Mouse (Mus musculus): ENCODE data around the gene Slc2a5. TPM values are rescaled to one million over a fixed set of nuclear protein-coding genes. Genes with fewer than 3 reads are reported as not detected.

The Slc2a5 gene
- polyA plus RNA-seq, 1 experiment from 2014 or later: 0.76 TPM

DNA sequence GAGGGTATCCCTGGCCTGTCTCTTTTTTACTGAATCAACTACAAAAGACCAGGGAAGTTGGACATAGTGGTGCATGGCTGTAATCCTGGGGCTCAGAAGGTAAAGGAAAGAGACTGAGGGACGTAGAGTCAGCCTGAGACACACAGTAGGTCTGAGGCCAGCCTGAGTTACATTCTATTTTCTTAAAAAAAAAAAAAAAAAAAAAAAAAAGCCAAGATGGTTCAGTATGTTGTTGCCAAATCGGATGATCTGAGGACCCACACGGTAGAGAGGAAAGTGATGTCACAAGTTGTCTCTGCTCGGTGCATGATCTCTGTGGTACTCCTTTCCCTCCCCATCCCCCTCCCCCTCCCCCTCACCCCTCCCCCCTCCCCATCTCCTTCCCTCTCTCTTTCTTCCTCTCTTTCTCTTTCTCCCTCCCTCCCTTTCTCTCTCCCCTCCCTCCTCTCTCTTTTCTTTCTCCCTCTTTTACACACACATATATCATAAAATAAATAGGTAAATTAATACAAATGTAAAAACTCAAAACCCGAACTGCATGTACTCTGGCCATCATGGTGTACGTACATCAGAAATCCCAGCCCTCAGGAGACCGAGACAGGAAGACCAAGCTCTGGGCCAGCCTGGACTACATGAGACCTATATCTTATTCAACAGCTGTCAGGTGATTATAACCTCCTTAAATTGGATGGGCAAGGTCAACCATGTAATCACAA, 18.4 kb downstream of the Slc2a5 start:
- TF ChIP-seq EP300 (optimal IDR thresholded peaks at IDR 0.05): no peak
- TF ChIP-seq CTCF (IDR thresholded peaks at IDR 0.05; ENCODE audit: low read depth): no peak
- H3K27me3 ChIP-seq (ENCODE audit: control insufficient read depth, insufficient read depth, low read length): no peaks in the 10 kb centered on the region
- no peaks in the 10 kb centered on the region for H3K36me3 ChIP-seq (ENCODE audit: control insufficient read depth, insufficient read depth, low read length)
- no peak overlapping the region for H3K27ac ChIP-seq (replicated peaks)
- no peak for DNase-seq (ENCODE audit: low spot score)
- H3K4me2 ChIP-seq (replicated peaks; ENCODE audit: low read depth): no peak overlapping the region
- H3K4me1 ChIP-seq (replicated peaks; ENCODE audit: control insufficient read depth, insufficient read depth): no peaks in the 10 kb centered on the region
- H3K9ac ChIP-seq (ENCODE audit: low read length): no peak overlapping the region
- no peak for ATAC-seq (ENCODE audit: low FRiP score, low TSS enrichment)
- WGBS: 88% methylated on average over 7 of the region's 7 CpGs
- no peak overlapping the region for H3K4me3 ChIP-seq (ENCODE audit: low read depth, low read length)
- H3K9me3 ChIP-seq (ENCODE audit: control insufficient read depth, low read length): no peaks in the 10 kb centered on the region

DNA sequence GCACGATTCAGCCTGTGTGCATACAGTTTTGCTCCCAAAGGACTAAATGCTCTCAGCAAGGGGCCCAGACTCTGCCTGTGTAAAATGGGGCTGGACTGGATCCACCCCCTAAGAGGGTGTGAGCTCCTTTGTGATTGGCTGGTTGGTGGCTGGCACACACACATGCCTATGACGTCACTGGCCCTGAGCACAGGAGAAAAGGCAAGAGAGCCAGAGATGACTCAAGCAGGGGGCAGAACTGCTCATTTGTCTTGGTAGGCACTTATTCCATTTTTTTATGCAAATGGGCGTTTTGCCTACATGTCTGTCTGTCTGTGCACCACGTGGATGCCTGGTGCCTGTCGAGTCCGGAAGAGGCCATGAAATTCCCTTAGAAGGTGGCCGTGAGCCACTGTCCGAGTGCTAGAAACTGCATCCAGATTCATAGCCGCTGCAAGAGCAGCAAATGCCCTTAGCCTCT, 19.0 kb downstream of the Slc2a5 start:
- H3K27ac ChIP-seq (replicated peaks): no peak overlapping the region
- H3K9me3 ChIP-seq (ENCODE audit: control insufficient read depth, low read length): no peaks in the 10 kb centered on the region
- DNase-seq (ENCODE audit: low spot score) (peak; percentile 87), ATAC-seq (ENCODE audit: low FRiP score, low TSS enrichment) (peak; percentile 82)
- peak overlapping the region; percentile 42; the same call in 1 of the 2 replicates for H3K4me2 ChIP-seq (replicated peaks; ENCODE audit: low read depth)
- TF ChIP-seq CTCF (IDR thresholded peaks at IDR 0.05; ENCODE audit: low read depth): no peak; the same call in 1 of the 2 replicates
- no peak for TF ChIP-seq EP300 (optimal IDR thresholded peaks at IDR 0.05)
- H3K4me3 ChIP-seq (ENCODE audit: low read depth, low read length): peak overlapping the region; percentile 10; the same call in 1 of the 2 replicates
- H3K36me3 ChIP-seq (ENCODE audit: control insufficient read depth, insufficient read depth, low read length): no peaks in the 10 kb centered on the region
- no peaks in the 10 kb centered on the region for H3K27me3 ChIP-seq (ENCODE audit: control insufficient read depth, insufficient read depth, low read length)
- no peaks in the 10 kb centered on the region for H3K4me1 ChIP-seq (replicated peaks; ENCODE audit: control insufficient read depth, insufficient read depth)
- peak overlapping the region; percentile 23; the same call in 1 of the 2 replicates for H3K9ac ChIP-seq (ENCODE audit: low read length)
- WGBS: 11% methylated on average over 9 of the region's 9 CpGs

DNA sequence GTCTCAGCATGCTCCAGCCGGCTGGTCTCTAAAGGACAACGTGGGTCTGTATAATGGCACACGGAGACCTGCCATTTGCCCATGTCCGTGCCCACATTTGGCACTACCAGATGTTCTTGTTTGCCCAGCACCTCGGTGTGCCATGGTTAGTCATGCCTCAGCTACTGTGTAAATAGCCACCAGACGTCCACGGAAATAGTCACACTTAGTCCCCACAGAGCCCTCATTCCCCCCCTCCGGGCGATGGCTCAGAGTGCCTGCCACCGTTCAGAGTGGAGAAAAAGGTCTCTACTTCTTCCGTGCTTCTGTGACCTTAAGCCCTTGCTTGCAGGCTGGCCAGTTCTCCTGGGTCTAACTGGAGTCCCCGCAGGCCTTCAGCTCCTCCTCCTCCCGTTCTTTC, 20.0 kb downstream of the Slc2a5 start:
- no peak for TF ChIP-seq CTCF (IDR thresholded peaks at IDR 0.05; ENCODE audit: low read depth)
- no peak for TF ChIP-seq EP300 (optimal IDR thresholded peaks at IDR 0.05)
- WGBS: 57% methylated on average over 13 of the region's 13 CpGs
- Histone ChIP-seq H3K36me3 (ENCODE audit: control insufficient read depth, insufficient read depth, low read length) (no peaks in the 10 kb centered on the region), H3K27ac (replicated peaks) (no peak overlapping the region), H3K9ac (ENCODE audit: low read length) (no peak overlapping the region), H3K4me2 (replicated peaks; ENCODE audit: low read depth) (no peak overlapping the region), H3K27me3 (ENCODE audit: control insufficient read depth, insufficient read depth, low read length) (no peaks in the 10 kb centered on the region), H3K4me3 (ENCODE audit: low read depth, low read length) (no peak overlapping the region), H3K4me1 (replicated peaks; ENCODE audit: control insufficient read depth, insufficient read depth) (no peaks in the 10 kb centered on the region), H3K9me3 (ENCODE audit: control insufficient read depth, low read length) (no peaks in the 10 kb centered on the region)
- peak; percentile 41; the same call in 1 of the 2 replicates for ATAC-seq (ENCODE audit: low FRiP score, low TSS enrichment)
- DNase-seq (ENCODE audit: low spot score): peak; percentile 50

DNA sequence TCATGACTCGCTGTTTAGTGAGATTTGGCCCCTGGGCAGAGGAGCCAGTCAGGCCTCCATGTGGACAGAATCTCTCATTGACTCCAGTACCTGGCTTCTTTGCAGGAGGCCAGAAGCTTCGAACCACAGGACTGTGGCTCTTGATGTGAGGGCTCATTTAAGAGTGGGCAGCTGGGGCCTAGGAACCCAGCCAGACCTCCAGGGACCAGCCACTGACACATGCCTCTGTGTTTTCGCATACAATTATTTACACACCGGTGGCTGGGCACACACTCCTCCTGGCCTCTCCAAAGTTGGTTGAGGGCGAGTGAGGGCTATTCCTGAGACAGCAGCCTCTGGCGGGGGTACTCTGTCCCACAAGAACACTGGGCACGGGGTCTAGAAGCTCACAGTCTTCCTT, 21.3 kb downstream of the Slc2a5 start:
- Histone ChIP-seq H3K27ac (replicated peaks) (no peak overlapping the region), H3K27me3 (ENCODE audit: control insufficient read depth, insufficient read depth, low read length) (no peaks in the 10 kb centered on the region), H3K4me3 (ENCODE audit: low read depth, low read length) (no peak overlapping the region), H3K36me3 (ENCODE audit: control insufficient read depth, insufficient read depth, low read length) (no peaks in the 10 kb centered on the region), H3K9ac (ENCODE audit: low read length) (no peak overlapping the region), H3K4me2 (replicated peaks; ENCODE audit: low read depth) (no peak overlapping the region), H3K4me1 (replicated peaks; ENCODE audit: control insufficient read depth, insufficient read depth) (no peaks in the 10 kb centered on the region), H3K9me3 (ENCODE audit: control insufficient read depth, low read length) (no peaks in the 10 kb centered on the region)
- no peak for ATAC-seq (ENCODE audit: low FRiP score, low TSS enrichment)
- WGBS: 73% methylated on average over 7 of the region's 7 CpGs
- no peak for TF ChIP-seq EP300 (optimal IDR thresholded peaks at IDR 0.05)
- no peak for TF ChIP-seq CTCF (IDR thresholded peaks at IDR 0.05; ENCODE audit: low read depth)
- DNase-seq (ENCODE audit: low spot score): no peak

DNA sequence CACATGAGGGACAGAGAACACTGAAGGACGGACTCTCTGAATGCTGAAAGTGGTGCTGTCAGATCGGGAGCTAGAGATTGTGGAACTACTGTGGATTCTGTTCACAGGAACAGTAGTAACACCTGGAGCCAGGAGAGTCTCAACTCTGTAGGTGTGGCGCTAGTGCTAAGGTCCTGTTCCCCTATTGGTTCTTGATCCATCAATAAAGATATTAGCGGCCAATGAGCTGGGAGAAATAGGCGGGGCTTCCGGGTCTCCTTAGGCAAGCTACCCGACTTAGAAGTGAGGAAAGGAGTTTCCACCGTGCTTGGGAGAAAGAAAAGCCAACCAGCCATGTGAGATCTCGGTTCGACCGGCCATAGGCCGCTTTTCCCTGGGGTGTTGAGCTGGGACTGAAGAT, 25.2 kb downstream of the Slc2a5 start:
- Histone ChIP-seq H3K36me3 (ENCODE audit: control insufficient read depth, insufficient read depth, low read length) (no peaks in the 10 kb centered on the region), H3K9ac (ENCODE audit: low read length) (no peak overlapping the region), H3K4me2 (replicated peaks; ENCODE audit: low read depth) (no peak overlapping the region), H3K27me3 (ENCODE audit: control insufficient read depth, insufficient read depth, low read length) (no peaks in the 10 kb centered on the region), H3K4me1 (replicated peaks; ENCODE audit: control insufficient read depth, insufficient read depth) (no peaks in the 10 kb centered on the region), H3K4me3 (ENCODE audit: low read depth, low read length) (no peak overlapping the region), H3K9me3 (ENCODE audit: control insufficient read depth, low read length) (no peaks in the 10 kb centered on the region), H3K27ac (replicated peaks) (no peak overlapping the region)
- peak; percentile 66 for DNase-seq (ENCODE audit: low spot score)
- no peak for TF ChIP-seq CTCF (IDR thresholded peaks at IDR 0.05; ENCODE audit: low read depth)
- no peak for TF ChIP-seq EP300 (optimal IDR thresholded peaks at IDR 0.05)
- ATAC-seq (ENCODE audit: low FRiP score, low TSS enrichment): peak; percentile 53
- WGBS: 24% methylated on average over 12 of the region's 12 CpGs

DNA sequence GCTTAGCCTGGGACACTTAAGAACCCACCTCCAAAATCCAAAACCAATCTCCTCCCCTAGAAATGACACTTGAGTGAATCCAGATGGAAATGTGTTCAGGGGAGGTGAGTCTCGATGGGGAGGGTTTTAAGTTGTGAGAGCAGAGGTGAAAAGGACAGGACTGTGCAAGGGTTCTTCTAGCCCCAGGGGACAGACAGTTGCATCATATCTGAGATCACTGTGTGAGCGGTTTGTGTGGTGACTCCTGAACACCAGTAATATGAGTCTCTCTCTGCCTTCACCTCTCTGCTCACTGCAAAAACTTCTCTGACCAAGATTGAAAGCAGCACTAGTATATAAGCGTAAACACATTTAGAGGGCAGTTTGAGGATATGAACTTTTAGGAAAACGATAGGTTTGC, 27.2 kb downstream of the Slc2a5 start:
- Histone ChIP-seq H3K4me3 (ENCODE audit: low read depth, low read length) (no peak overlapping the region), H3K27ac (replicated peaks) (no peak overlapping the region), H3K4me1 (replicated peaks; ENCODE audit: control insufficient read depth, insufficient read depth) (no peaks in the 10 kb centered on the region), H3K4me2 (replicated peaks; ENCODE audit: low read depth) (no peak overlapping the region), H3K36me3 (ENCODE audit: control insufficient read depth, insufficient read depth, low read length) (no peaks in the 10 kb centered on the region), H3K9ac (ENCODE audit: low read length) (no peak overlapping the region), H3K9me3 (ENCODE audit: control insufficient read depth, low read length) (no peaks in the 10 kb centered on the region), H3K27me3 (ENCODE audit: control insufficient read depth, insufficient read depth, low read length) (no peaks in the 10 kb centered on the region)
- DNase-seq (ENCODE audit: low spot score) (no peak), ATAC-seq (ENCODE audit: low FRiP score, low TSS enrichment) (no peak)
- WGBS: 71% methylated on average over 4 of the region's 4 CpGs
- TF ChIP-seq EP300 (optimal IDR thresholded peaks at IDR 0.05) (no peak), CTCF (IDR thresholded peaks at IDR 0.05; ENCODE audit: low read depth) (no peak)

All from stomach, postnatal 0 days (tissue).